Mouse (Mus musculus) heart, embryonic 10.5 days (tissue): ENCODE measurements at regions not wholly inside any gene's neighbourhood (a gene's known extent, or its start where the extent isn't known, plus 50 kb on each side); places are given as distances from the start of the nearest gene placed in this dataset.
A peak's percentile ranks its signal among the peaks of the same experiment; 100 is the strongest.

ENCODE experiments used
- DNase-seq: peaks from one replicate; pipeline ENCODE4 v3.0.0-alpha.2; 2017; ENCODE audit warnings: low spot score
- H3K27ac ChIP-seq: fragments of 300-500 bp; sonication (generic); 2 replicates; pipeline ENCODE4 v1.5.1; 2016; ENCODE audit warnings: mild to moderate bottlenecking
- H3K27me3 ChIP-seq: fragments of 300-500 bp; sonication (generic); 2 replicates; pipeline ENCODE4 v1.6.1; 2016; ENCODE audit warnings: mild to moderate bottlenecking; ENCODE audit not compliant: poor library complexity, insufficient read depth, severe bottlenecking
- H3K36me3 ChIP-seq: fragments of 300-500 bp; sonication (generic); 2 replicates; pipeline ENCODE4 v1.6.1; 2016; ENCODE audit warnings: mild to moderate bottlenecking, moderate library complexity
- H3K4me1 ChIP-seq: fragments of 300-500 bp; sonication (generic); 2 replicates; pipeline ENCODE4 v1.6.1; 2016; ENCODE audit warnings: mild to moderate bottlenecking
- H3K4me3 ChIP-seq: fragments of 300-500 bp; sonication (generic); 2 replicates; pipeline ENCODE4 v1.5.1; 2016; ENCODE audit warnings: mild to moderate bottlenecking, moderate library complexity
- H3K9me3 ChIP-seq: fragments of 300-500 bp; sonication (generic); 2 replicates; pipeline ENCODE4 v1.6.1; 2016; ENCODE audit warnings: mild to moderate bottlenecking, moderate library complexity
- WGBS: fragments of 180-500 bp; shearing (Covaris S2); methylation state at CpG from one replicate; pipeline ENCODE4 v1.1.7; 2016; 5-methylcytosine and 5-hydroxymethylcytosine counted together

GRCm38 (mm10) chr2:166384583-166384982 lies 229.1 kb upstream of the Sulf2 start:
- Histone ChIP-seq H3K27me3 (peaks cover 10% of the 10 kb centered on the region; the same call in 1 of the 2 replicates), H3K9me3 (no peaks in the 10 kb centered on the region), H3K27ac (peak overlapping the region; percentile 18; the same call in 1 of the 2 replicates), H3K4me1 (peaks cover 33% of the 10 kb centered on the region), H3K36me3 (no peaks in the 10 kb centered on the region), H3K4me3 (no peak overlapping the region)
- 74% methylated on average over 6 of the region's 6 CpGs for WGBS
- DNase-seq = no peak

DNA sequence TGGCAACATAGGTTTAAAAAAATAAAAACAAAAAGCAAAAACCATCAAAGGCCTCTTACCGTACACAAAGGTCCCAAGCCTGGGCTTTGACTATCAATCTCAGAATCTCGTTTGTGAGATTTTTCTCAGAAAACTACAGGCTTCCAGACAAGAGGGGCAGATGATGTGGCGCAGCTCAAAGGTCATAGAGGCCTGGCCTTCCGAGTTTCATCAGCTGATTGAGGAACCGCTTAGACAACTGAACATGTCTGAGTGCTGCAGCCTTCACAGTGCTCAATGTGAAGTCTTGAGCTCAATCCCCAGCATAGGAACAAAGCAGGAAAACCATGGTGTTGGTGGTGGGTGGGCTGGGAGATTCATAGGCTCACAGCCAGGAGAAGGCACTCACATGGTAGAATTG lies 227.9 kb upstream of the Sulf2 start:
- Histone ChIP-seq H3K4me3 (no peak overlapping the region), H3K36me3 (no peaks in the 10 kb centered on the region), H3K9me3 (no peaks in the 10 kb centered on the region), H3K27me3 (peaks cover 17% of the 10 kb centered on the region; the same call in 1 of the 2 replicates), H3K27ac (no peak overlapping the region), H3K4me1 (peaks cover 30% of the 10 kb centered on the region)
- WGBS = 89% methylated on average over 5 of the region's 5 CpGs
- DNase-seq = no peak

DNA sequence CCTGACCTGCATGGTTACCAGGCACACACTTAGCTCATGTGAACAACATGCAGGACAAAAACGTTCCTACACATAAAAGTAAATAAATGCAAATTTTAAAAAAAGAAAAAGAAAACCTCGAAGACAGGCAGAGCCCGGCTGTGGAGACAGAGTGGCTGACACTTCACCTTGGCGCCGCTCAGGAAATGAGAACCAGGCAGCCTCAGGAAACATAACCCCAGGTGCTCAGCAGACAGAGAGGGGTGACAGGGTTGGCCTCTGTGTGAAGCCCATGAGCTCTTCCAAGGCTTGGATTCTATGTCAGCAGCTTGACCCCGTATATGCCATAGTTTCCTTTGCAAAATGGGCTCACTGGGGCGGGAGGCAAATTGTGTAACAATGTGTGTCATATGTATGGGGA lies 226.7 kb upstream of the Sulf2 start:
- H3K9me3 ChIP-seq = no peaks in the 10 kb centered on the region
- DNase-seq = no peak
- H3K4me3 ChIP-seq = no peak overlapping the region
- peak overlapping the region; percentile 36; the same call in 1 of the 2 replicates for H3K27ac ChIP-seq
- no peaks in the 10 kb centered on the region for H3K36me3 ChIP-seq
- 77% methylated on average over 7 of the region's 7 CpGs for WGBS
- peaks cover 23% of the 10 kb centered on the region; the same call in 1 of the 2 replicates for H3K27me3 ChIP-seq
- H3K4me1 ChIP-seq = peaks cover 28% of the 10 kb centered on the region

DNA sequence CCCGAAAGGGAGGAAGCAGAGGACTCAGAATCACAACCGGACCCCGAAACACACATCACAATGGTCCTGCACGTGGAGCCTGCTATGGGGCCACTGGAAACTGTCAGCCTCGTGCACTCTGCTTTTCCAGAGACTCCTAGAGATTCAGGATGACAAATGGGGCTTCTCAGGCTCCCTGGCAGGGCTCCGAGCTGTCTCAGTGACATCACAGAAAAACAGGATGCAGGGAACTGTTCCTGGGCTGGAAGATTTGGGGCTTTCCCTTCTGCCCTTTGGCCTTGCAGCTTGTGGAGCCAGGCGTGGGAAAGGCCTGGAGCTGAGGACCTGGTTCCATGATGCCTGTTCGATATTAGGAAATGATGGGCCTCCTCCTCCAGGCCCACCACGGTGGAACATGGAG lies 225.4 kb upstream of the Sulf2 start:
- 0 out of 2 replicates have a peak overlapping the region, but pooled peaks have one; percentile 13 for H3K27ac ChIP-seq
- H3K36me3 ChIP-seq = no peaks in the 10 kb centered on the region

DNA sequence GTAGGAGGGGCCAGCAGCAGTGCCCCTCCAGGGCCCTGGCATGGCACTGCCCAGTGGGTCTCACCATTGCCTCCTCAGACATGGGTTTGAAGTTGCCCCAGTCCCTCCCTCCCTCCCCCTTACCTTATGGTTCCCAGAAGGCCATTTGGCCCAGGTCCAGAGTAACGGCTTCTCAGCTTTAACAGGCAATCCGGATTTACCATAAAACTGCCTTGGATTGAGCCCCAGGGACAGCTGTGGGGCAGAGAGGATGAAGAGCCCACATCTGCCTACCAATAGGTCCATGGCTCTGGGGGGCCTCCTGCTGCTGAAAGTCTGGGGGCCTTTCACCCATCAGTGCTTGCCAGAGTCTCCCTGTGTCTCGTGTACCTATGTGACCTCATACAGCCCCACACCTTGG lies 222.9 kb upstream of the Sulf2 start:
- Histone ChIP-seq H3K4me1 (peaks cover 24% of the 10 kb centered on the region), H3K27me3 (peaks cover 31% of the 10 kb centered on the region; the same call in 1 of the 2 replicates), H3K4me3 (no peak overlapping the region), H3K9me3 (no peaks in the 10 kb centered on the region), H3K36me3 (no peaks in the 10 kb centered on the region), H3K27ac (0 out of 2 replicates have a peak overlapping the region, but pooled peaks have one; percentile 33)
- WGBS = 44% methylated on average over 3 of the region's 3 CpGs
- no peak for DNase-seq

More for the DNA sequence above, 225.4 kb upstream of the Sulf2 start:
- Histone ChIP-seq H3K27me3 (peaks cover 27% of the 10 kb centered on the region; the same call in 1 of the 2 replicates), H3K4me1 (peaks cover 25% of the 10 kb centered on the region), H3K4me3 (no peak overlapping the region), H3K9me3 (no peaks in the 10 kb centered on the region)
- no peak for DNase-seq
- 70% methylated on average over 9 of the region's 9 CpGs for WGBS

DNA sequence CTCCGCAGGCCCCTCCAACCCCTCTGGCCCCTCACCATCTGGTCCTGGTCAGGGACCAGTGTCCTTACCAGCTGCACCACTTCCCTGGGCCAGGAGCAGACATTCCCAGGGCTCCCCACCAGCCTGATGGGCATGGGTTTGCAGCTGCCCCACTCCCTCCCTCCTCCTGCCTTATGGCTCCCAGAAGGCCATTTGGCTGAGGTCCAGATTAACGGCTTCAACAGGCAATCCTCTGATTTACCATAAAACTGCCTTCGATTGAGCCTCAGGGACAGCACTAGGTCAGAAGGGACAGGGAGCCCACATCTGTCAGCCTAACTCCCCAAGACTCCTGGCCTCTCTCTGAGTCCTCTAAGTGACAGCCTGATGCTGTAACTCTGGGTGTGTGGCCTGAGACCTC lies 221.9 kb upstream of the Sulf2 start:
- Histone ChIP-seq H3K9me3 (no peaks in the 10 kb centered on the region), H3K36me3 (no peaks in the 10 kb centered on the region), H3K27ac (peak overlapping the region; percentile 76), H3K27me3 (peaks cover 31% of the 10 kb centered on the region; the same call in 1 of the 2 replicates), H3K4me1 (peaks cover 24% of the 10 kb centered on the region), H3K4me3 (no peak overlapping the region)
- no peak for DNase-seq
- 29% methylated on average over 3 of the region's 3 CpGs for WGBS

GRCm38 (mm10) chr2:166375639-166376038 lies 220.2 kb upstream of the Sulf2 start:
- Histone ChIP-seq H3K9me3 (no peaks in the 10 kb centered on the region), H3K36me3 (no peaks in the 10 kb centered on the region), H3K27me3 (peaks cover 35% of the 10 kb centered on the region; the same call in 1 of the 2 replicates), H3K4me3 (no peak overlapping the region), H3K4me1 (peaks cover 21% of the 10 kb centered on the region), H3K27ac (no peak overlapping the region)
- WGBS = 84% methylated on average over 12 of the region's 12 CpGs
- DNase-seq = no peak

DNA sequence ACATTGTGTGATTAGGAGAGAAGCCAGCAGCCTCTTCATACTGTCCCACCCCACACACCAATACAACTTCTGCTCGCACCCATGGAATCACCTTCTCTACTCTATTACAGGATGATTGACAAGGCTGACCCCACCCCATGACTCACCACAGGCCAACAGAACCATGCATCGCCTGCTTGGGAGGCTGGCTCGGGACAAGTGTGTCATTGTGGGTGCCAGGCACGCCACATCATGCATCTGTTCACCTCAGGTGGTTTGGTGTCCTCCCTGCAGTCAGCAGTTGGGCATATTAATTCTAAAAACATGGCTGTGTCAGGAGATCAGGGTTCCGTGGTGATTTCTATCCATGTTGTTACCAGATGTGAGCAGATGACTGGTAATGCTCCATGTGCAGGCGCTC lies 215.3 kb upstream of the Sulf2 start:
- no peak overlapping the region for H3K27ac ChIP-seq
- WGBS = 84% methylated on average over 6 of the region's 6 CpGs
- H3K4me3 ChIP-seq = no peak overlapping the region
- no peak for DNase-seq
- peaks cover 4% of the 10 kb centered on the region; the same call in 1 of the 2 replicates for H3K4me1 ChIP-seq
- H3K27me3 ChIP-seq = peaks cover 12% of the 10 kb centered on the region; the same call in 1 of the 2 replicates
- H3K9me3 ChIP-seq = no peaks in the 10 kb centered on the region
- no peaks in the 10 kb centered on the region for H3K36me3 ChIP-seq

DNA sequence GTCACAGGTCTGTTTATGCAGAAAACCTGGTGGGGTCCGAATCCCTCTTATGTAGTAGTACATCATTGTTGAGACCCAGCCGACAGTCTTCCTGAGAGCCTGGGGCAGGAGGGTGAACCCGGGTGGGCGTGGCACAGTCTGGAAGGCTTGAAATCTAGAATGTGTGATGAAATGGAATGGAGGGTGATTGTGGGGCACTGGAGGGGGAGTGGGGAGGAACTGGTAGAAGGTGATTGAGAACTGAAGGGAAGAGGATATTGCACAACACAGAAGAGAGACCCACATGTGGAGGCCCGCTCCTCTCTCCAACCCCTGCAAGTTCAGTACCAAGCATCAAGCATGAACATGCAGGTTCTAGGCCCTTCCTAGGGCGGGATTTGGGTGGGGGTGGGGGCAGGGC lies 206.2 kb upstream of the Sulf2 start:
- Histone ChIP-seq H3K9me3 (no peaks in the 10 kb centered on the region), H3K27ac (peak overlapping the region; percentile 80), H3K27me3 (0 out of 2 replicates have a peak, but pooled peaks cover 6% of the 10 kb centered on the region), H3K36me3 (no peaks in the 10 kb centered on the region), H3K4me3 (no peak overlapping the region), H3K4me1 (peaks cover 48% of the 10 kb centered on the region)
- DNase-seq = no peak
- 79% methylated on average over 6 of the region's 6 CpGs for WGBS

DNA sequence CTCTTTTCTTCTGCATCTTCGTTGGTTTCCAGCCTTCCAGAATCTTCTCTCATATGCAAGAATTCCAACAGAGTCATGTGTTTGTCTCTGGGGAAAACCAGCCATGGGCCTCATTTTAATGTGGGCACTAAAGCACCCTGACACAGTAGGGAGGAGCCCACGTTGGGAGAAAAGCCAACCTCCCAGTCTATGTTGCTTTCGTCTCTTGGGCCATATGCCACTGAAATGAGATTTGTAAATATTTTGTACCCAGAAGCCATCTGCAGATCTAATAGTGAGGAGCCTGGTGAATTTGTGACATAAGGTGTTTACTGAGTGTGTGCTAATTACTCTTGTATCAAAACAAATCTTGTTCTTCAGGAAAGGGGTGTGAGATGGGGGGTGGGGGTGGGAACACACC lies 205.3 kb upstream of the Sulf2 start:
- DNase-seq = no peak
- H3K27me3 ChIP-seq = 0 out of 2 replicates have a peak, but pooled peaks cover 6% of the 10 kb centered on the region
- H3K4me3 ChIP-seq = no peak overlapping the region
- H3K9me3 ChIP-seq = no peaks in the 10 kb centered on the region
- WGBS = 62% methylated on average over 3 of the region's 3 CpGs
- peaks cover 48% of the 10 kb centered on the region for H3K4me1 ChIP-seq
- no peak overlapping the region for H3K27ac ChIP-seq
- no peaks in the 10 kb centered on the region for H3K36me3 ChIP-seq

- Histone ChIP-seq H3K36me3 (no peaks in the 10 kb centered on the region), H3K27me3 (0 out of 2 replicates have a peak, but pooled peaks cover 12% of the 10 kb centered on the region), H3K27ac (peak overlapping the region; percentile 75; the same call in 1 of the 2 replicates), H3K4me3 (no peak overlapping the region), H3K9me3 (no peaks in the 10 kb centered on the region), H3K4me1 (peaks cover 51% of the 10 kb centered on the region)
- 43% methylated on average over 13 of the region's 13 CpGs for WGBS
- no peak for DNase-seq
These were observed 204.5 kb upstream of the Sulf2 start for GRCm38 (mm10) chr2:166359995-166360394.

DNA sequence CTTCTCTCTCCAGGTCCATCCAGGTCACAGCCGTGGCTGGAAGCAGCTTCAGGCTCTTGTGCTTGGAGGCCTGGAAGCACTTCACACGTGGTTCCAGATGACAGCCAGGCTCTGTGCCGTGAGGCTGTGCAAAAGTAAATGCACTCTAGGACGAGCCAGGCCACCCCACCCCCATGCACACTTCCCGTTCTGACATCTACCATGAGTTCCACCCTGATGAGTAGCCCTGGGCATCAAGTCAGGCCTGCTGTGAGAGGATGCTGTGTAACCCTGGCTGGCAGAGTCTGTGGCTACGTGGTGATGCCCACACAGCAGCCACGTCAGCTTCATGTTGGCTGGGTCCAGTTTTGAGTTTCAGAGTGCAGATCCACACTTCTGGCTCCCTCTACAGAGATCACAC lies 202.4 kb upstream of the Sulf2 start:
- WGBS = 40% methylated on average over 7 of the region's 7 CpGs
- H3K36me3 ChIP-seq = no peaks in the 10 kb centered on the region
- DNase-seq = no peak
- H3K27ac ChIP-seq = peak overlapping the region; percentile 75
- no peak overlapping the region for H3K4me3 ChIP-seq
- H3K4me1 ChIP-seq = peaks cover 63% of the 10 kb centered on the region
- H3K27me3 ChIP-seq = peaks cover 12% of the 10 kb centered on the region; the same call in 1 of the 2 replicates
- H3K9me3 ChIP-seq = no peaks in the 10 kb centered on the region

DNA sequence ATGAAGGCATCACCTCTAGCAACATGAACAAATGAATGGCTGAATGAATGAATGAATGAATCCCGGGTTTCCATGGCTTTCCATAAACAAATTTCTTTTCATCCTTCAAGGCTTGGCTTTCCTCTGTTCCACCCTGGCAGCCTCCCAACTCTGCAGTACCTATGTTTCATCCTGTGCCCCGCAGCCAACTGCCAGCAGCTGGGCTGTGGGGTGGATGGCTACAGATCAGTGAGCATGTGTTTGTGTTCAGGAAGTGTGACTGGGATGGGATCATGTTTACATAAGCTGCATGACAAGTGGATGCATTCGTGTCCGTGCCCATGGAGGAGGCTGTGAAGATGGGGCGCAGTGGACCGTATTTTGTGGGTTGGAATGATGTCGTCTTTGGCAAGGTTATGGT lies 200.5 kb upstream of the Sulf2 start:
- peaks cover 63% of the 10 kb centered on the region for H3K4me1 ChIP-seq
- H3K36me3 ChIP-seq = no peaks in the 10 kb centered on the region
- no peak overlapping the region for H3K4me3 ChIP-seq
- no peak for DNase-seq
- peaks cover 12% of the 10 kb centered on the region; the same call in 1 of the 2 replicates for H3K27me3 ChIP-seq
- no peaks in the 10 kb centered on the region for H3K9me3 ChIP-seq
- WGBS = 83% methylated on average over 7 of the region's 7 CpGs
- no peak overlapping the region for H3K27ac ChIP-seq

GRCm38 (mm10) chr2:166355446-166355845 lies 200.0 kb upstream of the Sulf2 start:
- Histone ChIP-seq H3K4me3 (no peak overlapping the region), H3K9me3 (no peaks in the 10 kb centered on the region), H3K4me1 (peaks cover 60% of the 10 kb centered on the region), H3K27me3 (peaks cover 12% of the 10 kb centered on the region; the same call in 1 of the 2 replicates), H3K27ac (no peak overlapping the region), H3K36me3 (no peaks in the 10 kb centered on the region)
- 57% methylated on average over 6 of the region's 6 CpGs for WGBS
- no peak for DNase-seq
